Mouse (Mus musculus) brain, adult 2 months (tissue): ENCODE measurements around the gene Gm3854.

Experiments used
- DNase-seq: peaks from one replicate; pipeline ENCODE4 v3.0.0; 2011; ENCODE audit warnings: low read depth, low spot score

Gm3854 gene

GRCm38 (mm10) chr7:6386995-6387394 is 43.4 kb downstream of the Gm3854 start:
- peak; percentile 68 for DNase-seq

DNA sequence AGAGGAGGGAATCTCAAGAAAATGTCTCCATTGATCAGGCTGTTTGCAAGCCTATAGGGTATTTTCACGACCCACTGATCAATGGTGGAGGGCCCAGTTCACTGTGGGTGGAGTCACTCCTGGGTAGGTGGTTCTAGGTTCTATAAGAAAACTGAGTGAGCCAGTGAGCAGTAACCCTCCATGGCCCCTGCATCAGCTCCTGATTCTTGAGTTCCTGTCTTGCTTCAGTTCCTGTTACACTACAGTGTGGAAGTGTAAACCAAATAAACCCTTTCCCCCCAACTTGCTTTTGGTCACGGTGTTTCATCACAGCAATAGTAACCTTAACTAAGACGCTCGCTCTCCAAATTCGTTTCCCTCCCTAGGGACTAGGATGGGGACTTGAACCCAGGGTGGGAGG is 45.4 kb downstream of the Gm3854 start:
- no peak for DNase-seq

DNA sequence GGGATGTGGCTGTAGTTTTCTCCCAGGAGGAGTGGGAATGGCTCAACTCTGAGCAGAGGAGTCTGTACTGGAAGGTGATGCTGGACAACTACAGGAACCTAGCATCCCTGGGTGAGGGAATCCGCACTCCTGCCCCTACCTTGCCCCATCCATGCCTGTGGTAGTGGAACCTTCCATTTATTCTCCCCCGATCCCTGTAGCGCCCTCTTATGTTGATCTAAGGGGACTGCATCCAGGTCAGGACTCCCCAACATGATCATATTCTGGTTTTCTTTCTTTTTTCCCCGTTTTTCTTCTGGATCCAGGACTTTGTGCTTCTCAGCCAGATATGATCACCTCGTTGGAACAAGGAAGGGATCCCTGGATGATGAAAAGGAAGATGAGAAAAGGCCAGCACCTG is 45.9 kb downstream of the Gm3854 start:
- DNase-seq, result no peak

- peak; percentile 90 for DNase-seq
Observed at GRCm38 (mm10) chr7:6397996-6398975, 54.7 kb downstream of the Gm3854 start, which contains the start of gene Smim17. Gene Smim17 (plus strand): TSS chr7:6398715.
